Mouse (Mus musculus) kidney, adult 2 months (tissue): Measurements from ENCODE around the gene Mmgt2. TPM values are rescaled to one million over a fixed set of nuclear protein-coding genes. Genes with fewer than 3 reads are reported as not detected.

ENCODE experiments used
- DNase-seq: peaks from one replicate; pipeline ENCODE4 v3.0.0; 2021
- H3K27ac ChIP-seq: fragments of 200-500 bp; 2 replicates; pipeline ENCODE4 v1.5.1; 2012; ENCODE audit warnings: low read depth, low read length, control low read depth, inconsistent platforms; ENCODE audit not compliant: insufficient read depth
- H3K27me3 ChIP-seq: fragments of 200-500 bp; replicated peaks from 2 replicates; pipeline ENCODE4 v1.6.1; 2012; ENCODE audit warnings: mild to moderate bottlenecking, moderate library complexity, low read length, inconsistent platforms; ENCODE audit not compliant: control insufficient read depth, insufficient read depth
- H3K36me3 ChIP-seq: fragments of 200-500 bp; 2 replicates; pipeline ENCODE4 v1.6.1; 2012; ENCODE audit warnings: mild to moderate bottlenecking, moderate library complexity, low read length, inconsistent platforms; ENCODE audit not compliant: control insufficient read depth, insufficient read depth
- H3K4me1 ChIP-seq: fragments of 200-500 bp; 2 replicates; pipeline ENCODE4 v1.6.1; 2011; ENCODE audit warnings: low read length; ENCODE audit not compliant: control insufficient read depth, insufficient read depth
- H3K4me3 ChIP-seq: fragments of 200-500 bp; 2 replicates; pipeline ENCODE4 v1.5.1; 2011; ENCODE audit warnings: mild to moderate bottlenecking, low read depth, low read length, control low read depth; ENCODE audit not compliant: insufficient read depth
- CTCF ChIP-seq: fragments of 200-500 bp; conservative IDR thresholded peaks from 2 replicates; pipeline ENCODE4 v1.5.1; 2011; ENCODE audit warnings: low read depth, mild to moderate bottlenecking, control low read depth, low read length, moderate library complexity, mixed read lengths; ENCODE audit not compliant: insufficient read depth, insufficient read length
- POLR2A ChIP-seq: fragments of 200-500 bp; IDR thresholded peaks from one replicate; pipeline ENCODE4 v1.6.1; 2011; ENCODE audit warnings: low read depth, low read length, control low read depth
- WGBS: fragments of 180-500 bp; shearing (Covaris S2); methylation state at CpG from one replicate; pipeline ENCODE4 v1.1.7; 2018; 5-methylcytosine and 5-hydroxymethylcytosine counted together
- polyA plus RNA-seq: library from polyadenylated mRNA; depleted of rRNA; stranded (reverse); fragments of >200 nt; gene quantifications from 2 replicates; pipeline ENCODE4 v1.2.3, GENCODE M21; 2012

The Mmgt2 gene
- polyA plus RNA-seq, 1 experiment, result 24.0 TPM

- Histone ChIP-seq H3K27me3 (no peaks in the 10 kb centered on the region), H3K27ac (no peak overlapping the region), H3K4me3 (no peak overlapping the region), H3K4me1 (no peaks in the 10 kb centered on the region), H3K36me3 (peaks cover 3% of the 10 kb centered on the region; the same call in 1 of the 2 replicates)
- WGBS, result 68% methylated on average over 6 of the region's 6 CpGs
- no peak for DNase-seq
- no peak for TF ChIP-seq POLR2A
- no peak for TF ChIP-seq CTCF
Measured at GRCm38 (mm10) chr11:62610304-62610703, 38.2 kb upstream of the Mmgt2 start.

GRCm38 (mm10) chr11:62612604-62613003 is 35.9 kb upstream of the Mmgt2 start:
- Histone ChIP-seq H3K27me3 (no peaks in the 10 kb centered on the region), H3K4me3 (no peak overlapping the region), H3K27ac (no peak overlapping the region), H3K4me1 (no peaks in the 10 kb centered on the region), H3K36me3 (no peaks in the 10 kb centered on the region)
- DNase-seq, result no peak
- TF ChIP-seq POLR2A, result no peak
- no peak for TF ChIP-seq CTCF
- WGBS, result 87% methylated on average over 10 of the region's 10 CpGs

- no peaks in the 10 kb centered on the region for H3K36me3 ChIP-seq
- no peak overlapping the region for H3K4me3 ChIP-seq
- DNase-seq, result peak; percentile 92
- TF ChIP-seq CTCF (peak; percentile 100; the same call in 1 of the 2 replicates), POLR2A (no peak)
- H3K4me1 ChIP-seq, result no peaks in the 10 kb centered on the region
- H3K27me3 ChIP-seq, result no peaks in the 10 kb centered on the region
- H3K27ac ChIP-seq, result no peak overlapping the region
- 24% methylated on average over 19 of the region's 19 CpGs for WGBS
Measured at GRCm38 (mm10) chr11:62613657-62614365, 34.7 kb upstream of the Mmgt2 start.

GRCm38 (mm10) chr11:62614876-62615410 is 33.5 kb upstream of the Mmgt2 start:
- no peak overlapping the region for H3K4me3 ChIP-seq
- no peak for TF ChIP-seq CTCF
- TF ChIP-seq POLR2A, result no peak
- 85% methylated on average over 8 of the region's 8 CpGs for WGBS
- no peak for DNase-seq
- H3K36me3 ChIP-seq, result no peaks in the 10 kb centered on the region
- H3K27ac ChIP-seq, result no peak overlapping the region
- H3K4me1 ChIP-seq, result no peaks in the 10 kb centered on the region
- no peaks in the 10 kb centered on the region for H3K27me3 ChIP-seq

GRCm38 (mm10) chr11:62615456-62615855 is 33.0 kb upstream of the Mmgt2 start:
- DNase-seq, result no peak
- Histone ChIP-seq H3K4me1 (no peaks in the 10 kb centered on the region), H3K27me3 (no peaks in the 10 kb centered on the region), H3K27ac (no peak overlapping the region), H3K4me3 (no peak overlapping the region), H3K36me3 (no peaks in the 10 kb centered on the region)
- TF ChIP-seq POLR2A (no peak), CTCF (no peak)
- 77% methylated on average over 4 of the region's 4 CpGs for WGBS

GRCm38 (mm10) chr11:62621079-62621478 is 27.4 kb upstream of the Mmgt2 start:
- no peaks in the 10 kb centered on the region for H3K27me3 ChIP-seq
- 96% methylated on average over 8 of the region's 8 CpGs for WGBS
- no peaks in the 10 kb centered on the region for H3K4me1 ChIP-seq
- no peak overlapping the region for H3K4me3 ChIP-seq
- H3K27ac ChIP-seq, result no peak overlapping the region
- TF ChIP-seq POLR2A (no peak), CTCF (no peak)
- DNase-seq, result no peak
- H3K36me3 ChIP-seq, result no peaks in the 10 kb centered on the region

GRCm38 (mm10) chr11:62621586-62622283 is 26.7 kb upstream of the Mmgt2 start:
- no peak overlapping the region for H3K4me3 ChIP-seq
- no peak overlapping the region for H3K27ac ChIP-seq
- 91% methylated on average over 4 of the region's 4 CpGs for WGBS
- no peaks in the 10 kb centered on the region for H3K27me3 ChIP-seq
- no peak for DNase-seq
- no peaks in the 10 kb centered on the region for H3K4me1 ChIP-seq
- TF ChIP-seq CTCF, result no peak
- TF ChIP-seq POLR2A, result no peak
- no peaks in the 10 kb centered on the region for H3K36me3 ChIP-seq
